ENCODE assay signal across 26 mouse cellular contexts in the genomic region with DNA sequence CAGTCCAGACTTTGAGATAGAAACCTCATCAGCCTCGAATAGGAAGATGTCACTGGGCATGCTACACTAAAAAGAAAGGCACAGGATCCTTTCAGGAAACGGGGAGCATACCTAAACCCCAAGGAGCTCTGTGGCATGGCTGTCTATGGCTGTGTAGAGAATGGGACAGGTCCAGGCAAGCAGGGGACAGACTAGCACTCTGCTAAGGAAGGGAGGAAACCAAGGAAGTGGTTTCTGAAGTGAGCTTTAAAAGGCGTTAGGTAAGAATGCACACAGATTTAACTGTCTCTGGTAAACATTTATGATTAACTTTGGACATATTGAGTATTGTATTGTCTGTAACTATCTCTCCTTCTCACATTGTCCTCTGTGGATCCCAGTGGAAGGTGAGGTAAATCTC. TPM values are rescaled to one million over a fixed set of nuclear protein-coding genes. Genes with fewer than 3 reads are reported as not detected.
DNase-seq lines count a peak whose midpoint lies in the region; ATAC-seq lines count a peak whose summit lies in the region.
"Had no signal": no experiment of that assay in that cellular context is flagged by ENCODE, and none has a peak within 500 bp of the region (broad histone marks: within the 10 kb centered on the region; RNA-seq: fewer than 3 reads in every experiment).

No protein-coding gene starts in this region.

- peaks cover 4% of the 10 kb centered on the region; the same call in 1 of the 2 replicates for H3K36me3 ChIP-seq in embryonic facial prominence, embryonic 14.5 days (ENCODE audit: control insufficient read depth, insufficient read depth, low read length)
- peaks cover 20% of the 10 kb centered on the region for H3K36me3 ChIP-seq in embryonic facial prominence, embryonic 10.5 days (replicated peaks)
- H3K36me3 ChIP-seq: embryonic facial prominence, embryonic 15.5 days; G1E; hindbrain, embryonic 12.5 days; limb, embryonic 15.5 days; midbrain, embryonic 13.5 days had no signal

- H3K4me2 ChIP-seq in embryonic facial prominence, embryonic 14.5 days (ENCODE audit: low read depth, low read length) = no peak overlapping the region
- H3K4me2 ChIP-seq: embryonic facial prominence, embryonic 15.5 days; hindbrain, embryonic 12.5 days; limb, embryonic 15.5 days; midbrain, embryonic 13.5 days had no signal

- ATAC-seq in embryonic facial prominence, embryonic 14.5 days (ENCODE audit: low read depth) = peak; percentile 55; the same call in 1 of the 2 replicates
- peak; percentile 55 for ATAC-seq in CD4-positive, CD25-positive, alpha-beta regulatory T cell, adult 4 months
- peak; percentile 30 for ATAC-seq in granulocyte monocyte progenitor cell, adult 5-6 weeks (replicated peaks; ENCODE audit: poor library complexity, severe bottlenecking)
- peak; percentile 33; the same call in 1 of the 2 replicates for ATAC-seq in megakaryocyte progenitor cell, adult 5-6 weeks (replicated peaks; ENCODE audit: poor library complexity)
- ATAC-seq: forebrain, embryonic 16.5 days; midbrain, embryonic 13.5 days; Patski had no signal

- DNase-seq in embryonic facial prominence, embryonic 14.5 days (ENCODE audit: low spot score) = peak; percentile 26
- DNase-seq in embryonic facial prominence, embryonic 10.5 days (ENCODE audit: low spot score) = no peak
- no peak for DNase-seq in kidney, postnatal 25 days
- DNase-seq in spleen, postnatal 10 days (ENCODE audit: low spot score in 2 of 2) = no peak
- DNase-seq: adrenal gland, adult 2 months; cerebellum, adult 11-12 months; cerebellum, postnatal 14 days; embryo, embryonic 11 days; gastrocnemius, postnatal 10 days; kidney, adult 18-20 months; left cerebral cortex, postnatal 4 days; retina, postnatal 1 day; right cerebral cortex, postnatal 25 days; thymus, adult 18-20 months; thymus, postnatal 36 days had no signal

- no peak overlapping the region for H3K9ac ChIP-seq in embryonic facial prominence, embryonic 14.5 days (ENCODE audit: low read depth, low read length)
- H3K9ac ChIP-seq: embryonic facial prominence, embryonic 15.5 days; hindbrain, embryonic 12.5 days; limb, embryonic 15.5 days; midbrain, embryonic 13.5 days had no signal

- no peaks in the 10 kb centered on the region for H3K27me3 ChIP-seq in embryonic facial prominence, embryonic 14.5 days (replicated peaks; ENCODE audit: control insufficient read depth, insufficient read depth, low read length)
- H3K27me3 ChIP-seq in embryonic facial prominence, embryonic 10.5 days (replicated peaks; ENCODE audit: low read depth, poor library complexity, severe bottlenecking) = no peaks in the 10 kb centered on the region
- H3K27me3 ChIP-seq: embryonic facial prominence, embryonic 15.5 days; hindbrain, embryonic 12.5 days; limb, embryonic 15.5 days; midbrain, embryonic 13.5 days; Patski had no signal

- no peak overlapping the region for H3K4me3 ChIP-seq in embryonic facial prominence, embryonic 14.5 days (ENCODE audit: low read depth, low read length)
- H3K4me3 ChIP-seq in embryonic facial prominence, embryonic 10.5 days = no peak overlapping the region
- H3K4me3 ChIP-seq: embryonic facial prominence, embryonic 15.5 days; hindbrain, embryonic 12.5 days; layer of hippocampus, adult 2 months; limb, embryonic 15.5 days; midbrain, embryonic 13.5 days had no signal

- 69% methylated on average over 3 of the region's 3 CpGs for WGBS in embryonic facial prominence, embryonic 14.5 days
- WGBS in embryonic facial prominence, embryonic 10.5 days = 83% methylated on average over 3 of the region's 3 CpGs

- no peak overlapping the region for H3K27ac ChIP-seq in embryonic facial prominence, embryonic 14.5 days (replicated peaks; ENCODE audit: low read depth, low read length)
- no peak overlapping the region for H3K27ac ChIP-seq in embryonic facial prominence, embryonic 10.5 days (replicated peaks)
- H3K27ac ChIP-seq: embryonic facial prominence, embryonic 15.5 days; hindbrain, embryonic 12.5 days; layer of hippocampus, adult 2 months; limb, embryonic 15.5 days; midbrain, embryonic 13.5 days had no signal

- H3K9me3 ChIP-seq in embryonic facial prominence, embryonic 14.5 days (ENCODE audit: control insufficient read depth, low read length) = peaks cover 4% of the 10 kb centered on the region; the same call in 1 of the 2 replicates
- peaks cover 6% of the 10 kb centered on the region; the same call in 1 of the 2 replicates for H3K9me3 ChIP-seq in embryonic facial prominence, embryonic 10.5 days
- H3K9me3 ChIP-seq: embryonic facial prominence, embryonic 15.5 days; G1E; hindbrain, embryonic 12.5 days; limb, embryonic 15.5 days; midbrain, embryonic 13.5 days had no signal

- H3K4me1 ChIP-seq in embryonic facial prominence, embryonic 14.5 days (ENCODE audit: control insufficient read depth, insufficient read depth, low read length) = peaks cover 10% of the 10 kb centered on the region
- peaks cover 15% of the 10 kb centered on the region for H3K4me1 ChIP-seq in embryonic facial prominence, embryonic 10.5 days
- H3K4me1 ChIP-seq: hindbrain, embryonic 12.5 days; midbrain, embryonic 13.5 days had no signal

RNA-seq across cellular contexts. Expression of a gene that starts 10.2 kb away (rescaled TPM):
- polyA plus RNA-seq in embryonic facial prominence, embryonic 14.5 days (2014; fragmentation: Nextera tagmentation; extraction: Ambion mirVana) = 46.7 and 49.6 TPM in 2 replicates
- 29.1 and 33.6 TPM in 2 replicates for polyA plus RNA-seq in embryonic facial prominence, embryonic 10.5 days (2016; fragmentation: Nextera tagmentation; extraction: Ambion mirVana)
- 1 to 10 TPM; 1.3 to 2.0 TPM for polyA plus RNA-seq in CD4-positive, CD25-positive, alpha-beta regulatory T cell, adult 4 months (2017; shearing (Covaris generic))
- total RNA-seq in granulocyte monocyte progenitor cell, adult 5-6 weeks (2014; fragmentation: Nextera tagmentation) = 1.5 TPM in 1 of 2 replicates, not detected in the other
- total RNA-seq in granulocyte monocyte progenitor cell, adult 5-6 weeks (2017) = 0.99 and 1.1 TPM in 2 replicates
- 1.1 and 1.3 TPM in 2 replicates for total RNA-seq in megakaryocyte progenitor cell, adult 5-6 weeks (2015)
- total RNA-seq in megakaryocyte progenitor cell, adult 5-6 weeks (2017) = 0.79 and 0.91 TPM in 2 replicates
- polyA plus RNA-seq: G1E had no signal
